Mouse (Mus musculus) limb, embryonic 13.5 days (tissue): ENCODE data around the gene Maml3. TPM values are rescaled to one million over a fixed set of nuclear protein-coding genes. Genes with fewer than 3 reads are reported as not detected.

ENCODE experiments used
- ATAC-seq: fragments of 200-750 bp; cut with Nextera tagmentation; 2 replicates; pipeline ENCODE4 v1.8.0; 2017; ENCODE audit warnings: low read depth, moderate number of reproducible peaks, moderate TSS enrichment; ENCODE audit not compliant: low FRiP score
- H3K27ac ChIP-seq: fragments of 300-500 bp; sonication (generic); 2 replicates; pipeline ENCODE4 v1.5.1; 2015; ENCODE audit warnings: inconsistent platforms, mild to moderate bottlenecking, moderate library complexity
- H3K27me3 ChIP-seq: fragments of 300-500 bp; sonication (generic); 2 replicates; pipeline ENCODE4 v1.6.1; 2015; ENCODE audit warnings: mild to moderate bottlenecking, inconsistent platforms
- H3K36me3 ChIP-seq: fragments of 300-500 bp; sonication (generic); 2 replicates; pipeline ENCODE4 v1.6.1; 2015; ENCODE audit warnings: inconsistent platforms, mild to moderate bottlenecking, moderate library complexity
- H3K4me1 ChIP-seq: fragments of 300-500 bp; sonication (generic); 2 replicates; pipeline ENCODE4 v1.6.1; 2015; ENCODE audit warnings: inconsistent platforms
- H3K4me2 ChIP-seq: fragments of 300-500 bp; sonication (generic); replicated peaks from 2 replicates; pipeline ENCODE4 v1.6.1; 2015; ENCODE audit warnings: inconsistent platforms, mild to moderate bottlenecking, moderate library complexity
- H3K4me3 ChIP-seq: fragments of 300-500 bp; sonication (generic); 2 replicates; pipeline ENCODE4 v1.5.1; 2015; ENCODE audit warnings: moderate library complexity, mild to moderate bottlenecking, inconsistent platforms
- H3K9ac ChIP-seq: fragments of 300-500 bp; sonication (generic); 2 replicates; pipeline ENCODE4 v1.6.1; 2015; ENCODE audit warnings: mild to moderate bottlenecking, inconsistent platforms
- H3K9me3 ChIP-seq: fragments of 300-500 bp; sonication (generic); 2 replicates; pipeline ENCODE4 v1.6.1; 2016; ENCODE audit warnings: inconsistent platforms
- WGBS: fragments of 180-500 bp; shearing (Covaris S2); methylation state at CpG from one replicate; pipeline ENCODE4 v1.1.7; 2015; 5-methylcytosine and 5-hydroxymethylcytosine counted together
- polyA plus RNA-seq: library from polyadenylated mRNA; unstranded; fragments of >200 nt; fragmentation: Nextera tagmentation; extraction: Ambion mirVana; gene quantifications from 2 replicates; pipeline ENCODE4 v1.2.1, GENCODE M21; 2015

Gene Maml3
- polyA plus RNA-seq, 1 experiment from 2014 or later, result 5.1 TPM

DNA sequence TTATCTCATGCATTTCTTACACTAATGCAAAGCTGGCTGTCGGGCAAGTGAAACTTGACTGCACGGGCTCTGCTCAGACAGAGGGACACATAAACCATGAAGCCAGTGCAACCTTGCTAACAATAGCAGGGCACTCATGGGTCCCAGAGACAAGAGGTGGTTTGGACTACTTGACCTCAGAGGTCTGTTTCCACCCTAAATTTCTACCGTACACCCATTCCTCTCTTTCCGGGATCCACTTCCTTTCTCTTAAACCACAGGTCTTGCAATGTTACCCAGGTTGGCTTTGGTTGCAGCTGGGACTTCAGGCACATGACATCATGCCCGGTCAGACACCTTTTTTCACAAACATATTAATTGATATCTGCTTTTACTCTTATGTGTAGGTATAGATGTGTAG, 331.3 kb downstream of the Maml3 start:
- H3K9ac ChIP-seq, result no peak overlapping the region

DNA sequence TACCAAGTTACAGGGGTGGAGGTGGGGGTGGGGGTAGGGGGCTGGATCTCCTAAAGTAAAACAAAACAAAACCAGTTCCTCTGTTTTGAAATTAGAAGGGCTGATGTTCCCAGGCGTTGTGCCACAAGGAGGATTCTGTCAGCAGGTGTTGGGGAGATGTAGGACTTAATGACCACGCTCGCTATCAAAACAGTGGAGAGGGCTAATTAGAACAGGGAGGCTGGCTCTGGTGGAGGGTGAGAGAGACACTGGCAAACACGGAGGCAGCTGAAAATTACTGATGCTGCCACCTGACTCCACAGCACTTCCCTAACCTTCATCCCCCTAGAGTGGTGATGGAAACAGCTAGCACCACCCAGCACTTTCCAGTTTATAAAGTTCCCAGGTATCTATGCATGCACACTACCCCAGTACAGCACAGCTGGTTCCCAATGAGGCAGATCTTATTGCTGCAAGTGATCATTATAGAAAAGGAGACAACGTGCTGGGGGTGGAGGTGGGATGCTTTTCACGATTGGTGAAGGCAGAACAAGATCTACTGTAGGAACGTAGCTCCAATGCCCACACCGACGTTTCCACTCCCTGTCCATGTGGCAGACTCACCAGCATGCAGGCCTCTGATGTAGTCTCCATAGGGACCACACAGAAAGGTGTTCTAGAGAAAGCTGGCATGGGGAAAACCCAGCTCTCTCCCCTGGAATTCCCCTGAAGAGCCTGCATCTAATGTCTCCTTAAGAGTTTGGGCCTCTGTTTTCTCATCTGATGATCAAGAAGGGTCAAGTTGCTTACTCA, 332.8 kb downstream of the Maml3 start:
- Histone ChIP-seq H3K27ac (no peak overlapping the region), H3K9ac (no peak overlapping the region), H3K9me3 (no peaks in the 10 kb centered on the region), H3K4me1 (peaks cover 24% of the 10 kb centered on the region), H3K4me3 (no peak overlapping the region), H3K27me3 (no peaks in the 10 kb centered on the region), H3K36me3 (no peaks in the 10 kb centered on the region), H3K4me2 (no peak overlapping the region)
- no peak for ATAC-seq
- 52% methylated on average over 9 of the region's 9 CpGs for WGBS

More for the DNA sequence above, 331.3 kb downstream of the Maml3 start:
- Histone ChIP-seq H3K36me3 (no peaks in the 10 kb centered on the region), H3K4me2 (no peak overlapping the region), H3K27ac (no peak overlapping the region), H3K27me3 (no peaks in the 10 kb centered on the region), H3K4me3 (no peak overlapping the region), H3K9me3 (no peaks in the 10 kb centered on the region), H3K4me1 (peaks cover 21% of the 10 kb centered on the region)
- no peak for ATAC-seq
- WGBS, result 84% methylated on average over 5 of the region's 5 CpGs

DNA sequence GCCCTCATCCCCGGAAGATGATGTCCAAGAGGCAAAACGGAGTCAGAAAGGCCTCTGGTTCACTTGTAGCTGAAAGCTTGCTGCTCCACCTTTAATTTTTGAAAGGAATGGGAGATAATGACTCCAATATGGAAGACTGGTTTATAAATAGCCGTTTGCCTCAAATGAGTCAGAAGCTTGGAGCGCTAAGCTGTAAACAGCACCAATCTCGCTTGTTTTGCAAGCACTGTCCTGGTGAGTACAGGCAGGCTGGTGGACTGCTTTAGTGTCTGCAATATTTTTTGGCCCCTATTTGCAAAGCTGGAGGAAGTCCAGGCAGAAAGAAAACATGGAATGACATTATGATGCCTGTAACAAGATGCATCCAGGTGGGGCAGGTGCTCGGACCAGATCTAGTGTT, 335.7 kb downstream of the Maml3 start:
- no peaks in the 10 kb centered on the region for H3K36me3 ChIP-seq
- no peak overlapping the region for H3K9ac ChIP-seq
- no peak overlapping the region for H3K4me3 ChIP-seq
- no peaks in the 10 kb centered on the region for H3K27me3 ChIP-seq
- H3K9me3 ChIP-seq, result no peaks in the 10 kb centered on the region
- ATAC-seq, result no peak
- H3K4me1 ChIP-seq, result peaks cover 24% of the 10 kb centered on the region
- H3K4me2 ChIP-seq, result no peak overlapping the region
- WGBS, result 80% methylated on average over 6 of the region's 6 CpGs
- no peak overlapping the region for H3K27ac ChIP-seq

DNA sequence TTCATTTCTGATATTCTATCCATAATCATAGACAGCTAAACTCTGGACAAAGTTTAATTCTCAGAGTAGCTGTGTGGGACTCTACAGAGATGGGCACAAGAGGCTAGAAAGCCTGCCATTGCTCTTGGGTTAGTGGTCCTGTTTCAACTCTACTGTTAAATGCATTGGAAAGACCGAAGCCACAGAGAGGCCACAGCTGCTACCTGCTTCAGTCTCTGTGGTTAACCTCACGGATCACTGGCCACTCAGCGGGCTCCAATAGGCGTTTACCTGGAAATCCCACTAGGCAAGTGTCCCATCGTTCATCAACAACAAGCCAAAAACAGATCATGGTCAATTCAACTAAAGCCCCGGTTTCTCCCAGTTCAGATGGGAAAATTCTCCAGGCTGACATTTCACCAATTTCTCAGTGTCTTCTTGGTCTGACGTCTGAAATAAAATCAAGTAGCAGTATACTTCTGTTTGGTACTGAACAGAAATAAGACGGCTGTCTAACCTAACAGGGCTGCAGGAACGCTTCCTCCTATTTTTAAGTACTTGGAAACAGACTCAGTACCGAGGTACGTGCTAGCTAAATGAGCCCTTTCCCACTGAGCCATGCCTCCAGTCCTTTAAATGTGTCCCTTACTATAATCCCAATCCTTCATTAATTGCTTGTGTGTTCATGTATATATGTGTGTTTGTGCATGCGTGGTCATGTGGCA, 339.5 kb downstream of the Maml3 start:
- Histone ChIP-seq H3K4me3 (no peak overlapping the region), H3K9me3 (no peaks in the 10 kb centered on the region), H3K9ac (no peak overlapping the region), H3K36me3 (no peaks in the 10 kb centered on the region), H3K27me3 (no peaks in the 10 kb centered on the region), H3K4me2 (no peak overlapping the region), H3K27ac (no peak overlapping the region), H3K4me1 (peaks cover 21% of the 10 kb centered on the region)
- no peak for ATAC-seq
- 77% methylated on average over 12 of the region's 12 CpGs for WGBS

DNA sequence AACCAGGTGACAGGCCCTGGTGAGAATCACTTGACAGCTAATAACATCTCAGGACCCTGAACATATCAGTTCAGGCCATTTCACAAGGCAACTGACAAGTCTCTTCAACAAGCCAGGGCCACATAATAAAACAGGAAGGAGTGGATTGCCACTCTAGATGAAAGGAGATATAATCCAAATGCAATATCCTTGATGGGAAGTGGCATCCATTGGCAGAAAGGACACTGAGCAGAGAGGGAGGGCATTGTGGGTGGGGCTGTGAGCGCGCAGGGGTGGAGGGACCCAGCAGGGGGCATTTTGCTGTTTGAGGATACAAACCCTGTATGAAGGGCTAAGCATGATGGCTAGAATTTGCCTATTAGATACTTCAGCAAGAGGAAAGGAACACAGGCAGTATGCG, 340.7 kb downstream of the Maml3 start:
- no peak for ATAC-seq
- Histone ChIP-seq H3K36me3 (no peaks in the 10 kb centered on the region), H3K4me3 (no peak overlapping the region), H3K9me3 (no peaks in the 10 kb centered on the region), H3K4me2 (no peak overlapping the region), H3K4me1 (peaks cover 19% of the 10 kb centered on the region), H3K9ac (no peak overlapping the region), H3K27me3 (no peaks in the 10 kb centered on the region), H3K27ac (no peak overlapping the region)
- 73% methylated on average over 3 of the region's 3 CpGs for WGBS

DNA sequence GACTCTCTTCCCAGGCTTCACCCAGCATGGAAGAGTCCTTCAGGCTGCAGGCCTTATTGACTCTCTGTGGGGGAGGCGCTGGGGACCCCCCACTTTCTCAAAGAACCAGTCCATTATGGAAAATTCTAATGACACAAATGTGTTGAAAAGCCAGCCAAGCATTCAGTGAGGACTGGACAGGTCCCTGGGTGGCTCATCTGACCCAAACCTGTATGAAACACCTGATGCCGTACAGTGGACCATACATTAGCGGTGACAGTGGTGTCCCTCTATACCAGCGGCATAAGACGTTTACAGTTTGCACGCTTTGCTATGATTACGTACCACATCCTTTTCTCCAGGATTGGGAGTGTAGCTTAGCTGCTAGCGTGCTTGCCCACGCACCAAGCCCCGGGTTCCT, 342.0 kb downstream of the Maml3 start:
- Histone ChIP-seq H3K9ac (no peak overlapping the region), H3K4me1 (peaks cover 7% of the 10 kb centered on the region), H3K27me3 (no peaks in the 10 kb centered on the region), H3K36me3 (no peaks in the 10 kb centered on the region), H3K9me3 (no peaks in the 10 kb centered on the region), H3K27ac (no peak overlapping the region), H3K4me2 (no peak overlapping the region), H3K4me3 (no peak overlapping the region)
- ATAC-seq, result no peak
- 93% methylated on average over 10 of the region's 10 CpGs for WGBS

DNA sequence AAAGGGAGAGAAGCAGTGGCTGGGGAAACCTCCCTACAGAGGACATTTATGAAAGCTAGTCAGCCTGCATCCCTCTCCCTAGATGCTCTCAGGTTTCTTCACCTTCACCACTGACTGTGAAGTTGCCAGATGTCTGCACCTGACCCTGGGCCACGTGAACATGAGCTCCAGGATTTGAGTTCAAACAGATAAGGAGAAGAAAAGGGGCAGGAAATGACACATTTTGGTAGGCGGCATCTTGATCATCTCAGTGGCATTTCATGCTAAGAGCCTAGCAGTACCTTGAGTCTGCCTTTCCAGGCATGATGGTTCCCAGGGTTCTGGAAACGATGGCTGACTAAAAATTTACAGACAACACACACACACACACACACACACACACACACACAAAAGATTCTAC, 345.3 kb downstream of the Maml3 start:
- Histone ChIP-seq H3K27ac (no peak overlapping the region), H3K4me1 (no peaks in the 10 kb centered on the region), H3K4me2 (no peak overlapping the region), H3K4me3 (no peak overlapping the region), H3K9me3 (no peaks in the 10 kb centered on the region), H3K27me3 (no peaks in the 10 kb centered on the region; the same call in 1 of the 2 replicates), H3K36me3 (no peaks in the 10 kb centered on the region), H3K9ac (no peak overlapping the region)
- ATAC-seq, result no peak
- 56% methylated on average over 3 of the region's 3 CpGs for WGBS

DNA sequence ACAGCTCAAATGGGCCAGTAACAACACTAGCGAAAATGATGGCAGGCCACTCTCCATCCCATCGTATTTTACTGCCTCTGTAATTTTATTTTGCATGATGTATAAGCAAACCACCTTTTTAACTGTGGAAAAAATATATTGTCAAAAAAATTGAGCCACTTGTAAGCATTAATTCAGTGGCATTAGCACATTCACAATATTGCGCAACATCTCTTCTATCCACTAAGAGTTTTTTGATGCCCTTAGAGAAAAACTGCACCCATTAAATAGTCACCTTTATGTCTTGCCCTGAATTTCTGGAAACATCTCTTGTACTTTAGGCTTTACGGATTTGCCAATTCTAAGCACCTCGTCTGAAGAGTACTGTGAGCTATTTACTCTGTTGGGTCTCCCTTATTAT, 347.8 kb downstream of the Maml3 start:
- WGBS, result 92% methylated on average over 5 of the region's 5 CpGs
- ATAC-seq, result no peak
- H3K4me2 ChIP-seq, result no peak overlapping the region

DNA sequence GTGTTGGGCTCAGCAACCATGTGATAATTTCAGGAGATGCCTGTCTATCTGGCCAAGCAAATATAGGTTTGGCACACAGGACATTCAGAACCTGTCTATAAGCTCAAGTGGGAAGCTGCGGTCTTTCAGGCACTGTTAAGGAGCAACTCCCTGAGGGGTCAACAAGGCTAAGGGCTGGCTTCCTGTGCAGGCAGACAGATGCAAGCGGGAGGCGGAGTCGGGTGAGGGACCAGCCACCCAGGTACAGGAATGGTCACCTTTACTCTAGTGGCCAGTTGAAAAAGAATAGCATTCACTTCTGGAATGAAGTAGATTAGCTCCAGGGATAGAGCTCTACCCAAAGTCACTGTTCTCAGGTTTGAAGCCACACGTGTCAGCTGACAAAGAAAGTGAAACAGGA, 348.6 kb downstream of the Maml3 start:
- Histone ChIP-seq H3K9me3 (no peaks in the 10 kb centered on the region), H3K4me2 (no peak overlapping the region), H3K27ac (no peak overlapping the region), H3K9ac (no peak overlapping the region), H3K27me3 (no peaks in the 10 kb centered on the region; the same call in 1 of the 2 replicates), H3K4me1 (peaks cover 9% of the 10 kb centered on the region; the same call in 1 of the 2 replicates), H3K4me3 (no peak overlapping the region), H3K36me3 (no peaks in the 10 kb centered on the region)
- ATAC-seq, result no peak
- 71% methylated on average over 5 of the region's 5 CpGs for WGBS

More for the DNA sequence above, 347.8 kb downstream of the Maml3 start:
- Histone ChIP-seq H3K27ac (no peak overlapping the region), H3K4me1 (0 out of 2 replicates have a peak, but pooled peaks cover 2% of the 10 kb centered on the region), H3K9me3 (no peaks in the 10 kb centered on the region), H3K36me3 (no peaks in the 10 kb centered on the region), H3K27me3 (no peaks in the 10 kb centered on the region; the same call in 1 of the 2 replicates), H3K4me3 (no peak overlapping the region), H3K9ac (no peak overlapping the region)

DNA sequence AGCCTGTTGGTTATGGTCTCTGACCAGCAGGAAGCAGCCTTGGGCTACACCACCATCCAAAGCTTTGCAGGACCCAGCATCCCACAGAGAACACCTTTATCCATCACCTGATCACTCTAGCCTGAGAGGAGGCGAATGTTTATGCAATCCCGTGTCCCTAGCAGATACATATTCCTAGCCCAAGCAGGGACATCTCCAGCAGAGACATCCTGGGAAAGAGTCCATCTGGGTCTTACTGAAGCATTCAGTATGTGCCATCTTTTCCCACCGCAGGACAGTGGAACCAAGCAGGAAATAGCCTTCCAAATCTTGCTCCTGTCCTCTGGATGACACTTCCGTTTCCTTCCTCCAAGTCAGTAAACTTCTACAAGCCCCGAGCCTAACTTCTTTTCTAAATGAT, 351.6 kb downstream of the Maml3 start:
- no peaks in the 10 kb centered on the region for H3K9me3 ChIP-seq
- no peak overlapping the region for H3K4me3 ChIP-seq
- H3K4me2 ChIP-seq, result no peak overlapping the region
- H3K9ac ChIP-seq, result no peak overlapping the region
- peaks cover 33% of the 10 kb centered on the region for H3K4me1 ChIP-seq
- no peak for ATAC-seq
- WGBS, result 79% methylated on average over 5 of the region's 5 CpGs
- no peaks in the 10 kb centered on the region for H3K36me3 ChIP-seq
- H3K27me3 ChIP-seq, result no peaks in the 10 kb centered on the region; the same call in 1 of the 2 replicates
- H3K27ac ChIP-seq, result no peak overlapping the region; the same call in 1 of the 2 replicates

DNA sequence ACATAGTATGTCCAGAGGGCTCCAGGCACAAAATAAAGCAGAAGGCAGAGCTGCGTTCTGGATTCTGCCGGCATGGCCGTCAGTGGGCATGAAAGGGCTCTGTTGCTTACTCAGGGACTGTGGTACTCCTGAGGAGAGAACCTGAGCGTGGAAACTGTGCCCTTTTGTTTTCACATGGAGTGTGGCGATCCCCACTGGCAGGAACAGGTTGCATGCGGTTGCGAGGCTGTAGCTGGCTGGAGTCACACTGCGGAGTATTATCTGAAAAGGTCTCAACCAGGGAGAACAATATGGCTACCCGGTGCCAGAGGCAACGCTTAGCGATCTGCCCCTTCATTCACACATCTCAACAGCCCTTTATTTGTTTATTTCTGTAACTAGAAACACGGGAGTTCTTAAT, 353.4 kb downstream of the Maml3 start:
- Histone ChIP-seq H3K27me3 (no peaks in the 10 kb centered on the region; the same call in 1 of the 2 replicates), H3K36me3 (no peaks in the 10 kb centered on the region), H3K4me1 (peaks cover 33% of the 10 kb centered on the region), H3K4me2 (no peak overlapping the region), H3K9ac (no peak overlapping the region), H3K4me3 (no peak overlapping the region), H3K27ac (no peak overlapping the region), H3K9me3 (peaks cover 6% of the 10 kb centered on the region; the same call in 1 of the 2 replicates)
- no peak for ATAC-seq
- WGBS, result 86% methylated on average over 12 of the region's 12 CpGs

DNA sequence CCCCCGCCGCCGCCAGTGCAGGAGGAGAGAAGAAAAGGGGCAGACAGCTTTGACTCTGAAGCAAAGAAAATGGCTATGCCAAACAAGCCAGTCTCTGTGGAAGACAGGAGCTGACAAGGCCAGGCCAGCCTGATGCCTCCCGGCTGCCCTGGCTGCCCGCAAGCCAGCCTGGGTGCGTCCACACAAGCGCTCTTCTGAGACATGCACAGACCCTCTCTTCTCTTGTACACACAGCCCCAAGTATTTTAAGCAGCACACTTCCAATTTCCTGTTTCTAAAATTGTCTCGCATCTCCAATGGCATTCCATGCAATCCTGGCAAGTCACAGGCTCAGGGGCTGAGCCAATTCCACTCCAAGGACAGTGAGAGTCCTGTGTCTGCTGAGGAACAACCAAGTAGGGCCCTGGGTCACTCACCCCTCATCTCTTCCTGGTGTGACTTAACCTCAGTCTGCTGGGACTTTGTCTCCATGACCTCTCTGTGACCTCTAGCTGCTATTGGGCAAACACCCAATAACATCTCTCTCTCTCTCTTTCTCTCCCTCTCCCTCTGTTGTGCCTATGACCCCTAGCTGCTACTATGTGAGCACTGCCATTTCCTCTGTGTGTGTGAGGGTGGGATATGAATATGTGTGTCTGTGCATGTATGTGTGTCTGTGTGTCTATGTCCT, 354.9 kb downstream of the Maml3 start:
- Histone ChIP-seq H3K27me3 (no peaks in the 10 kb centered on the region), H3K9me3 (peaks cover 6% of the 10 kb centered on the region; the same call in 1 of the 2 replicates), H3K4me2 (peak overlapping the region; percentile 31; the same call in 1 of the 2 replicates), H3K36me3 (no peaks in the 10 kb centered on the region), H3K4me3 (no peak overlapping the region), H3K9ac (no peak overlapping the region; the same call in 1 of the 2 replicates), H3K4me1 (peaks cover 33% of the 10 kb centered on the region), H3K27ac (peak overlapping the region; percentile 55; the same call in 1 of the 2 replicates)
- ATAC-seq, result peak; percentile 80
- WGBS, result 53% methylated on average over 8 of the region's 8 CpGs
